Mouse (Mus musculus) embryonic facial prominence, embryonic 14.5 days (tissue): ENCODE data around the gene Olfr1219. TPM values are rescaled to one million over a fixed set of nuclear protein-coding genes. Genes with fewer than 3 reads are reported as not detected.

ENCODE experiments used
- polyA plus RNA-seq: library from polyadenylated mRNA; unstranded; fragments of >200 nt; fragmentation: Nextera tagmentation; extraction: Ambion mirVana; gene quantifications from 2 replicates; pipeline ENCODE4 v1.2.1, GENCODE M21; 2014

Gene Olfr1219
- polyA plus RNA-seq, 1 experiment from 2014 or later: not detected

Other genes with a start within 250 kb of the Olfr1219 start
- gene Olfr1204, start 234.2 kb downstream of the Olfr1219 start, polyA plus RNA-seq: 0.03 TPM in 1 of 2 replicates, not detected in the other
- gene Olfr1206, start 220.3 kb downstream of the Olfr1219 start, polyA plus RNA-seq: 0.06 TPM in 1 of 2 replicates, not detected in the other
- not detected in 2 replicates for gene Olfr1208, start 181.2 kb downstream of the Olfr1219 start, polyA plus RNA-seq
- not detected in 2 replicates for gene Olfr1209, start 168.4 kb downstream of the Olfr1219 start, polyA plus RNA-seq
- 0.11 TPM in 1 of 2 replicates, not detected in the other for gene Olfr1211, start 145.4 kb downstream of the Olfr1219 start, polyA plus RNA-seq
- gene Olfr1212, start 129.5 kb downstream of the Olfr1219 start, polyA plus RNA-seq: not detected in 2 replicates
- not detected in 2 replicates for gene Gm13762, start 103.2 kb downstream of the Olfr1219 start, polyA plus RNA-seq
- gene Olfr1214, start 90.9 kb downstream of the Olfr1219 start, polyA plus RNA-seq: not detected in 2 replicates
- gene Olfr1215, start 76.5 kb downstream of the Olfr1219 start, polyA plus RNA-seq: not detected in 2 replicates
- not detected in 2 replicates for gene Olfr1216, start 65.2 kb downstream of the Olfr1219 start, polyA plus RNA-seq
- gene Olfr1217, start 51.4 kb downstream of the Olfr1219 start, polyA plus RNA-seq: not detected in 2 replicates
- not detected in 2 replicates for gene Olfr1218, start 22.3 kb downstream of the Olfr1219 start, polyA plus RNA-seq
- not detected in 2 replicates for gene Olfr1220, start 23.3 kb upstream of the Olfr1219 start, polyA plus RNA-seq
- gene Olfr1221, start 33.8 kb upstream of the Olfr1219 start, polyA plus RNA-seq: 0.04 TPM in 1 of 2 replicates, not detected in the other
- 0.06 TPM in 1 of 2 replicates, not detected in the other for gene Olfr1222, start 49.5 kb upstream of the Olfr1219 start, polyA plus RNA-seq
- gene Olfr1223, start 68.0 kb upstream of the Olfr1219 start, polyA plus RNA-seq: not detected in 2 replicates
- not detected in 2 replicates for gene Olfr1224-ps1, start 80.6 kb upstream of the Olfr1219 start, polyA plus RNA-seq
- not detected in 2 replicates for gene Olfr1225, start 91.2 kb upstream of the Olfr1219 start, polyA plus RNA-seq
- gene Olfr1226, start 116.5 kb upstream of the Olfr1219 start, polyA plus RNA-seq: 0.08 and 0.14 TPM in 2 replicates
- not detected in 2 replicates for gene Olfr1228, start 170.5 kb upstream of the Olfr1219 start, polyA plus RNA-seq
- not detected in 2 replicates for gene Olfr1229, start 204.5 kb upstream of the Olfr1219 start, polyA plus RNA-seq
- gene Olfr1230, start 213.8 kb upstream of the Olfr1219 start, polyA plus RNA-seq: not detected in 2 replicates
- 0.04 TPM in 1 of 2 replicates, not detected in the other for gene Olfr1231, start 223.6 kb upstream of the Olfr1219 start, polyA plus RNA-seq
- gene Olfr1232, start 246.2 kb upstream of the Olfr1219 start, polyA plus RNA-seq: not detected in 2 replicates